Mouse (Mus musculus) liver, postnatal 0 days (tissue): ENCODE measurements at regions not wholly inside any gene's neighbourhood (a gene's known extent, or its start where the extent isn't known, plus 50 kb on each side); places are given as distances from the start of the nearest gene placed in this dataset.

ENCODE experiments used
- ATAC-seq: fragments of 200-750 bp; cut with Nextera tagmentation; 2 replicates; pipeline ENCODE4 v1.8.0; 2017; ENCODE audit warnings: mild to moderate bottlenecking, moderate library complexity
- DNase-seq: peaks from one replicate; pipeline ENCODE4 v3.0.0-alpha.2; 2016
- H3K27ac ChIP-seq: fragments of 300-500 bp; sonication (generic); 2 replicates; pipeline ENCODE4 v1.5.1; 2014; ENCODE audit warnings: antibody characterized with exemption, moderate library complexity, mild to moderate bottlenecking, low read depth
- H3K27me3 ChIP-seq: fragments of 300-500 bp; sonication (generic); 2 replicates; pipeline ENCODE4 v1.6.1; 2014; ENCODE audit warnings: low read length, control low read depth, mixed read lengths; ENCODE audit not compliant: insufficient read depth
- H3K36me3 ChIP-seq: fragments of 300-500 bp; sonication (generic); replicated peaks from 2 replicates; pipeline ENCODE4 v1.6.1; 2014; ENCODE audit warnings: mild to moderate bottlenecking, control low read depth, low read length, moderate library complexity, mixed read lengths; ENCODE audit not compliant: insufficient read depth
- H3K4me1 ChIP-seq: fragments of 300-500 bp; sonication (generic); 2 replicates; pipeline ENCODE4 v1.6.1; 2014; ENCODE audit warnings: antibody characterized with exemption, mild to moderate bottlenecking, control low read depth; ENCODE audit not compliant: insufficient read depth
- H3K4me2 ChIP-seq: fragments of 300-500 bp; sonication (generic); 2 replicates; pipeline ENCODE4 v1.6.1; 2014; ENCODE audit warnings: low read depth, mild to moderate bottlenecking, low read length, moderate library complexity, mixed read lengths
- H3K4me3 ChIP-seq: fragments of 300-500 bp; sonication (generic); 2 replicates; pipeline ENCODE4 v1.5.1; 2014; ENCODE audit warnings: low read depth, low read length
- H3K9ac ChIP-seq: fragments of 300-500 bp; sonication (generic); replicated peaks from 2 replicates; pipeline ENCODE4 v1.6.1; 2014; ENCODE audit warnings: mild to moderate bottlenecking, moderate library complexity
- H3K9me3 ChIP-seq: fragments of 300-500 bp; sonication (generic); 2 replicates; pipeline ENCODE4 v1.6.1; 2016; ENCODE audit warnings: mild to moderate bottlenecking, control low read depth, low read length, mixed read lengths
- CTCF ChIP-seq: sonication (generic); IDR thresholded peaks from 2 replicates; pipeline ENCODE4 v1.5.1; 2016; ENCODE audit warnings: antibody characterized with exemption, low read depth
- EP300 ChIP-seq: IDR thresholded peaks from 2 replicates; pipeline ENCODE4 v1.6.1; 2016; ENCODE audit warnings: antibody characterized with exemption, low read depth, mild to moderate bottlenecking
- WGBS: fragments of 180-500 bp; shearing (Covaris S2); extraction: QIAGEN DNeasy Blood & Tissue Kit; methylation state at CpG from one replicate; pipeline ENCODE4 v1.1.7; 2014; ENCODE audit not compliant: insufficient replicate concordance; 5-methylcytosine and 5-hydroxymethylcytosine counted together

DNA sequence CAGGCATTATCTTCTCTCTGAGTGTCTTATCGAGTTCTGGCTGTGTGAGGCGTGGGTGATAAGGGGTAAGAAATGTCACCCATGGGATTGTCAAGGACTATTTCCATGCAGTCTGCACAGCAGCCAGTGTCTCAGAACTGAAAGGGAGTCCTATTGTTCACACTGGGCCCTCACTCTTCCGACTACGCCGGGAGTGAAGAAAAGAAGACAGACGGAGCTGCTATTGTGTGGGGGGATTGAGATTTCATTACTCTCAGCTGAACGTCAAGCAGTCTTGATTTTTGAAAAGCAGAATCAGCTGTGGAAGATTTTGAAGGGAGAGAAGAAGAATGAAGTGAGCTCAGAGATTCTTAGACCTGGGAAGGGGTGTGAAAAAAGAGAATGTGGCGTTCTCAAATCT lies 138.9 kb downstream of the Btg1 start:
- Histone ChIP-seq H3K4me1 (peaks cover 5% of the 10 kb centered on the region; the same call in 1 of the 2 replicates), H3K4me2 (no peak overlapping the region), H3K9ac (no peak overlapping the region), H3K9me3 (no peaks in the 10 kb centered on the region), H3K27me3 (no peaks in the 10 kb centered on the region), H3K4me3 (no peak overlapping the region), H3K27ac (no peak overlapping the region), H3K36me3 (no peaks in the 10 kb centered on the region)
- no peak for TF ChIP-seq EP300
- TF ChIP-seq CTCF, result no peak
- WGBS, result 67% methylated on average over 8 of the region's 8 CpGs
- ATAC-seq, result no peak
- DNase-seq, result no peak

DNA sequence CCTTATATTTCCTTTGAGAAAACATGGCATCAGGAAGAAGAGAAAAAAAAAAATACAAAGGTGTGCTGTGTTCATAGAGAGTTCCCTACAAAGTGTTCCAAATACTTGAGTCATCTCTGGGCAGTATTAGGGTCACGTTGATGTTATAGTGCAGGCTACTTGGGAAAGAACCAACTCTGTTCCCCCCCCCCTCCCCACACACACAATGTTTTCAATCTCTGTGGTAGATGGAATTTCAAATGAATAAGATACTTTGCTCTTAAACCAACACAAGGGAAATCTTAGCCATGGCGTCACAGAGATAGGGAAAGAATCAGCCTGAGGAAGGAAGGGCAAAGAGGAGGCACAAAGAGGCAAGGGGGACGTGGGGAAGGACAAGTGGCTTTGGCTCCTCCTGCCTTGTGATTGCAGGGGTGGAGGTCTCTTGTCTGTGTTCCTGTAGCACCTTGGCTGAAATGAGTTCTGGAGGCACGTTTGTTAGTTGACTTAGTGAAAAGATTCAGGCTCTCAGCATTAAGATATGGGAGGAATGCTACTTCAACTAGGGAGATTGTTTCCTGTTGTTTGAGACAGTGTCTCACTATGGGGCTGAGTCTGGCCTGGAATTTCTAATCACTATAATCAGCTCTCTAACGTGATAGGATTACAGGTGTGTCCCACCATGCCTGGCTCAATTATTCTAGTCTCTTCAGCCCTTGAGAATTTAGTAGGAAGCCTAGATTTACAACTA lies 139.7 kb downstream of the Btg1 start:
- Histone ChIP-seq H3K27me3 (no peaks in the 10 kb centered on the region), H3K36me3 (no peaks in the 10 kb centered on the region), H3K4me3 (no peak overlapping the region), H3K27ac (no peak overlapping the region), H3K9ac (no peak overlapping the region), H3K9me3 (no peaks in the 10 kb centered on the region), H3K4me1 (peaks cover 3% of the 10 kb centered on the region; the same call in 1 of the 2 replicates), H3K4me2 (no peak overlapping the region)
- no peak for TF ChIP-seq EP300
- DNase-seq (no peak), ATAC-seq (no peak)
- 42% methylated on average over 5 of the region's 5 CpGs for WGBS

DNA sequence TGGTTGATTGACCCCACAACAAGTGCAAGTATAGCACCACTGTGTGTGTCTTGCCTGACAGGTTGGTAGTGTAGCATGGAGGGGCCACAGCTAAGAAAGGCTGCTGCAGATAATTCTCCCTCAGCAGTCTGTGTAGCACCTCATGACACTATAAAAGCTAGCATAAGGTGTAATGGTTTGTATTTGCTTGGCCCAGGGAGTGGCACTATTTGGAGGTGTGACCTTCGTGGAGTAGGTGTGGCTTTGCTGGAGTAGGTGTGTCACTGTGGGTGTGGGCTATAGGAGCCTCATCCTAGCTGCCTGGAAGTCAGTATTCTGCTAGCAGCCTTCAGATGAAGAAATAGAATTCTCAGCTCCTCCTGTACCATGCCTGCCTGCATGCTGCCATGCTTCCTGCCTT lies 140.5 kb downstream of the Btg1 start:
- Histone ChIP-seq H3K4me2 (no peak overlapping the region), H3K27ac (no peak overlapping the region), H3K9me3 (no peaks in the 10 kb centered on the region), H3K27me3 (no peaks in the 10 kb centered on the region), H3K9ac (no peak overlapping the region), H3K4me1 (no peaks in the 10 kb centered on the region), H3K4me3 (no peak overlapping the region), H3K36me3 (no peaks in the 10 kb centered on the region)
- DNase-seq, result no peak
- WGBS, result 43% methylated on average over 1 of the region's 1 CpGs
- no peak for ATAC-seq
- TF ChIP-seq CTCF (no peak), EP300 (no peak)

DNA sequence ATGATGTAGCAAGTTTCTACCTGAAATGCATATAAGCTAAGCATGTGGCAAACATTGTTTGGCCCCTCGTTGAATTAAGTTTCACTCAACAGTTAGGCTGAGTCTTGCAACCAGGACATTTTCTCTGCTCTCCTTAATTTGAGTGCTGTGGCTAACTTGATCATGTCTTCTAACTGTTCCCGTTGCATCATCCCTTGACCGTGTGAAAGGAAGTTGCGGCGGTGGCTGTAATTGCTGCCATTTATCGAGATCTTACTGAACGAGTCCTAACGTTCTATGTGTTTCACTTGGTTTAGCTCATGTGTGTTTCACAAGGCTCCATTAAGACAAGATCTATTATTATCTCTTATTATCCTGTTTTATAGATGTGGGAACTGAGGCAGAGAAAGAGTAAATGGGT lies 144.8 kb downstream of the Btg1 start:
- no peak for TF ChIP-seq CTCF
- 67% methylated on average over 8 of the region's 8 CpGs for WGBS

DNA sequence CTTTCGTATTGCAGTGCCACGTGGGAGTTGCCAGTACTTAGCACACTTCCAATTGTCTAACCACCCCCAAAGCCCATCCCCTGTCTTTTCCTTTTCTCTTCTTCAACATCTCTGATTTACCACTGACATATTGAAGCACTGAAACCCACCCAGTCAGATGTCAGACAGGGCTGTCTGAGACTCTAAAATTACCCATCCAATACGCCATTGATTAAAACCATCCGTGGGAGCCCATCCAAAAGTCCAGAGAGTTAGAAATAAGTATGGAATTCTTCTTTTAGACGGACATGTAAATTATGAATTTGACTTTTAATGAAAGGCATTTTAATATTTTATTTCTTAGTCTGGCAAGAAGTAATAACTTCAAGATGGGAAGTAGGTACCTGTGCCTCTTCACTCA lies 148.8 kb downstream of the Btg1 start:
- no peak overlapping the region for H3K27ac ChIP-seq
- H3K9ac ChIP-seq, result no peak overlapping the region
- no peak for DNase-seq
- TF ChIP-seq CTCF (no peak), EP300 (no peak)
- no peaks in the 10 kb centered on the region for H3K4me1 ChIP-seq
- no peaks in the 10 kb centered on the region for H3K36me3 ChIP-seq
- 85% methylated on average over 5 of the region's 5 CpGs for WGBS
- no peak for ATAC-seq
- H3K4me3 ChIP-seq, result no peak overlapping the region
- no peaks in the 10 kb centered on the region for H3K27me3 ChIP-seq
- H3K4me2 ChIP-seq, result no peak overlapping the region
- H3K9me3 ChIP-seq, result no peaks in the 10 kb centered on the region

More for the DNA sequence above, 144.8 kb downstream of the Btg1 start:
- H3K4me2 ChIP-seq, result no peak overlapping the region
- no peaks in the 10 kb centered on the region for H3K36me3 ChIP-seq
- no peaks in the 10 kb centered on the region for H3K4me1 ChIP-seq
- no peaks in the 10 kb centered on the region for H3K27me3 ChIP-seq
- no peaks in the 10 kb centered on the region for H3K9me3 ChIP-seq
- H3K9ac ChIP-seq, result no peak overlapping the region
- no peak overlapping the region for H3K4me3 ChIP-seq
- no peak for ATAC-seq
- H3K27ac ChIP-seq, result no peak overlapping the region
- no peak for DNase-seq

- no peaks in the 10 kb centered on the region for H3K4me1 ChIP-seq
- TF ChIP-seq EP300, result no peak
- TF ChIP-seq CTCF, result no peak
- H3K4me2 ChIP-seq, result no peak overlapping the region
- no peaks in the 10 kb centered on the region for H3K27me3 ChIP-seq
- no peak overlapping the region for H3K9ac ChIP-seq
- H3K27ac ChIP-seq, result no peak overlapping the region
- no peaks in the 10 kb centered on the region for H3K36me3 ChIP-seq
- no peak overlapping the region for H3K4me3 ChIP-seq
- WGBS, result 73% methylated on average over 1 of the region's 1 CpGs
- DNase-seq, result no peak
- H3K9me3 ChIP-seq, result no peaks in the 10 kb centered on the region
- 0 out of 2 replicates have a peak, but pooled peaks have one; percentile 51 for ATAC-seq
These were observed 161.4 kb downstream of the Btg1 start for GRCm38 (mm10) chr10:96778220-96778619.
